Mouse (Mus musculus): ENCODE measurements around the gene Tmem145. TPM values are rescaled to one million over a fixed set of nuclear protein-coding genes. Genes with fewer than 3 reads are reported as not detected.

Gene Tmem145
- polyA plus RNA-seq, 1 experiment from 2014 or later = 0.16 TPM

DNA sequence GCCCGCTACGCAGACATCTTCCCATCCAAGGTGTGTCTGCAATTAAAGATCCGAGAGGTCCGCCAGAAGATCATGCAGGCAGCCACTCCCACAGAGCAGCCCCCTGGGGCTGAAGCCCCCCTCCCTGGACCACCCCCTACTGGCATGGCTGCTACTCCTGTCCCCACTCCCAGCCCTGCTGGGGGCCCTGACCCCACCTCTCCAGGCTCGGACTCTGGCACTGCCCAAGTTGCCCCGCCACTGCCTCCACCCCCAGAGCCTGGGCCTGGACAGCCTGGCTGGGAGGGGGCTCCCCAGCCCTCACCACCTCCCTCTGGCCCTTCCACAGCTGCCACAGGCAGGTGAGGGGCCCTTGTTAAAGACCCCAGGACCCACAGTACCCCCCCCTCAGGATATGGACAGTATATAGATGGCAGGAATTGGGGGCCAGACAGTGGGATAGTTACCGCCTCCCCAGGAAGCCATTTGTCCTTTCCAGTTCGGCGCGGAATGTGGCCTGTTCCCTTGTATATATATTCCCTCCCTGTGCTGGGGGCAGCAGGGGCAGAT lies 12.6 kb upstream of the Tmem145 start:
- H3K27ac ChIP-seq (ENCODE audit: low read depth, low read length) = no peak overlapping the region; the same call in 1 of the 2 replicates
- 83% methylated on average over 10 of the region's 10 CpGs for WGBS
- H3K4me2 ChIP-seq = no peak overlapping the region
- ATAC-seq (replicated peaks; ENCODE audit: low FRiP score) (no peak), DNase-seq (ENCODE audit: low spot score) (no peak)
- H3K27me3 ChIP-seq (replicated peaks; ENCODE audit: control insufficient read depth, insufficient read depth, low read length) = no peaks in the 10 kb centered on the region
- H3K36me3 ChIP-seq (ENCODE audit: control insufficient read depth, insufficient read depth, low read length) = peaks cover 52% of the 10 kb centered on the region
- peaks cover 10% of the 10 kb centered on the region for H3K4me1 ChIP-seq (replicated peaks; ENCODE audit: control insufficient read depth, insufficient read depth, low read length)
- H3K4me3 ChIP-seq (ENCODE audit: low read depth, low read length) = no peak overlapping the region
- no peak overlapping the region for H3K9ac ChIP-seq (ENCODE audit: low read depth, low read length)
- peaks cover 5% of the 10 kb centered on the region; the same call in 1 of the 2 replicates for H3K9me3 ChIP-seq (ENCODE audit: control insufficient read depth, low read length)

DNA sequence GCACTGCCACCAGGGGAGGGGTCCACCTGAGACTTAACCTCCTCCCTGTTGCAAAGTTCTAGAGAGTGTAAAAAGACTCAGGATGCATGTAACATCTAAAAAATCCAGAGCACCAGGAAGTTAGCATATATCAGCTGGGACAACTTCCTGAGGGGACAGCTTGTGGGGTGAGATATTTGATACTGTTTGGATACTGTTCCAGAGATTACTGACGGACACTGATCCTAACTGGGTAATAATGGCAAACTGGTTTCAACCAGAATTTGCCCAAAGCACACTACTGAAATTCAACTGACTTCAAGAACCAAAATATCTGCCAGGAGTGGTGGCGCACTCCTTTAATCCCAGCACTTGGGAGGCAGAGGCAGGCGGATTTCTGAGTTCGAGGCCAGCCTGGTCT lies 11.4 kb upstream of the Tmem145 start:
- Histone ChIP-seq H3K4me3 (ENCODE audit: low read depth, low read length) (no peak overlapping the region), H3K9me3 (ENCODE audit: control insufficient read depth, low read length) (peaks cover 4% of the 10 kb centered on the region; the same call in 1 of the 2 replicates), H3K4me1 (replicated peaks; ENCODE audit: control insufficient read depth, insufficient read depth, low read length) (peaks cover 10% of the 10 kb centered on the region), H3K27me3 (replicated peaks; ENCODE audit: control insufficient read depth, insufficient read depth, low read length) (no peaks in the 10 kb centered on the region), H3K27ac (ENCODE audit: low read depth, low read length) (no peak overlapping the region), H3K36me3 (ENCODE audit: control insufficient read depth, insufficient read depth, low read length) (peaks cover 39% of the 10 kb centered on the region), H3K9ac (ENCODE audit: low read depth, low read length) (no peak overlapping the region), H3K4me2 (no peak overlapping the region)
- 85% methylated on average over 4 of the region's 4 CpGs for WGBS
- ATAC-seq (replicated peaks; ENCODE audit: low FRiP score) (no peak), DNase-seq (ENCODE audit: low spot score) (no peak)

DNA sequence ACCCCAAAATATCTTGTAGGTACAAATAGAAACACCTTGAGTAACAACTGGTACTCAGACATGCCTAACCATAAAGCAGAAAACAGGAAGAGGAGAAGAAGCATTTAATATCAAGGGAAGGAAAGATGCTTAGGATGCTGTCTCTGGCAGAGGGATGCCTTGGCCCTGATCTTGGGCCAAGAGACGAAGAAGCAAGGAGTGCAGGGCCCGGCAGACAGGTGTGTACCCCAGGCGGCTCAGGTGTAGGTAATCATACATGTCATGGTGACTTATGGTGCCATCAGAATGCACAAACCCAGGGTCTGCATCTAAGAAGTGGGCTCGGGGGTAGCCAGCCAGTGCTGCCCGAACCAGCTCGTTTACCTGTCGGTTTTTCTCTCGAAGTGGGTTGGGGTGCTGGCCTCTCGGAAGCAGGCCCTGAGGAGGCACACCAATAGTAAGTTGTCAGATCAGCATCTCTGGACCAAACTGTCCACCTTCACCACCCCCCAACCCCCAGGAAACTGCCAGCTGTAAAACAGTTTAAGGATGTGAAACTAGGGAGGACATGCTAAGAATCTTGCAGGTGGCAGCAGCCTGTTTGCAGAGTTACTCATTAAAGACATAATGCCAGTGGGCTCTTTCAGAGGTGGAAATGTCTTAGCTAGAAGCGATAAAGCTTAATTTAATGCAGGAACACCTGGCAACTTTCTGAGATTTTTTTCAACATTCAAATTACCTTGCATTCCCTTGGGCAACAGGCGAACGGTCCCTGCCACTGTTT lies 10.8 kb upstream of the Tmem145 start:
- Histone ChIP-seq H3K4me3 (ENCODE audit: low read depth, low read length) (no peak overlapping the region), H3K4me1 (replicated peaks; ENCODE audit: control insufficient read depth, insufficient read depth, low read length) (peaks cover 10% of the 10 kb centered on the region), H3K27ac (ENCODE audit: low read depth, low read length) (no peak overlapping the region), H3K36me3 (ENCODE audit: control insufficient read depth, insufficient read depth, low read length) (peaks cover 33% of the 10 kb centered on the region), H3K27me3 (replicated peaks; ENCODE audit: control insufficient read depth, insufficient read depth, low read length) (no peaks in the 10 kb centered on the region), H3K9me3 (ENCODE audit: control insufficient read depth, low read length) (no peaks in the 10 kb centered on the region), H3K4me2 (no peak overlapping the region), H3K9ac (ENCODE audit: low read depth, low read length) (no peak overlapping the region)
- 85% methylated on average over 12 of the region's 12 CpGs for WGBS
- DNase-seq (ENCODE audit: low spot score) (no peak), ATAC-seq (replicated peaks; ENCODE audit: low FRiP score) (no peak)

DNA sequence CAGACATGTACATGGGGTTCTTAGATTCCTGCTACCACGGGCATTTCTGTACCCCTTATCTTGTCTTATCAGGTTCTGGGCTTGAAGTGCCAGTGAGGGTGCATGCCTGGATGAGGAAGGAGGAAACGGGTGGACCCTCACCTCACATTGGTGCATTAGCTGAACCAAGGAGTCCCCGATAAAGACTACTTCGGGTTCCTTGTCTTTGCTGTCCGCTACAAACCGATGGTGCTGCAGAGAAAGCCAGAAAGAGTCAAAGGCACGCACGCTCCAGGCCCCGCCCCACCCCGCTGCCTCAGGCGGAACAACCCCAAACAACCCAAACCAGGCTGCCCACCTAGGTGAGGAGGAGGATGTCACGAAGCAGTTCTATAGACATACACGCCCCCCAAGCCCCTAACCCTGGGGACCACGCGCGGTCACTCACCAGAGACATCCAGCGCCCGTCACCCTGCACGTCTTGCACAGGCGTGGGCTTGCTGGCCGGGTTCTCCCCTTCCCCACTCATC lies 8.9 kb upstream of the Tmem145 start:
- H3K27ac ChIP-seq (ENCODE audit: low read depth, low read length) = peak overlapping the region; percentile 93
- H3K4me2 ChIP-seq = peak overlapping the region; percentile 96
- peaks cover 14% of the 10 kb centered on the region for H3K36me3 ChIP-seq (ENCODE audit: control insufficient read depth, insufficient read depth, low read length)
- peak overlapping the region; percentile 86 for H3K4me3 ChIP-seq (ENCODE audit: low read depth, low read length)
- H3K4me1 ChIP-seq (replicated peaks; ENCODE audit: control insufficient read depth, insufficient read depth, low read length) = peaks cover 8% of the 10 kb centered on the region
- ATAC-seq (replicated peaks; ENCODE audit: low FRiP score) (peak; percentile 18), DNase-seq (ENCODE audit: low spot score) (peak; percentile 62)
- H3K9me3 ChIP-seq (ENCODE audit: control insufficient read depth, low read length) = no peaks in the 10 kb centered on the region
- peak overlapping the region; percentile 86 for H3K9ac ChIP-seq (ENCODE audit: low read depth, low read length)
- WGBS = 2% methylated on average over 21 of the region's 21 CpGs
- H3K27me3 ChIP-seq (replicated peaks; ENCODE audit: control insufficient read depth, insufficient read depth, low read length) = no peaks in the 10 kb centered on the region

DNA sequence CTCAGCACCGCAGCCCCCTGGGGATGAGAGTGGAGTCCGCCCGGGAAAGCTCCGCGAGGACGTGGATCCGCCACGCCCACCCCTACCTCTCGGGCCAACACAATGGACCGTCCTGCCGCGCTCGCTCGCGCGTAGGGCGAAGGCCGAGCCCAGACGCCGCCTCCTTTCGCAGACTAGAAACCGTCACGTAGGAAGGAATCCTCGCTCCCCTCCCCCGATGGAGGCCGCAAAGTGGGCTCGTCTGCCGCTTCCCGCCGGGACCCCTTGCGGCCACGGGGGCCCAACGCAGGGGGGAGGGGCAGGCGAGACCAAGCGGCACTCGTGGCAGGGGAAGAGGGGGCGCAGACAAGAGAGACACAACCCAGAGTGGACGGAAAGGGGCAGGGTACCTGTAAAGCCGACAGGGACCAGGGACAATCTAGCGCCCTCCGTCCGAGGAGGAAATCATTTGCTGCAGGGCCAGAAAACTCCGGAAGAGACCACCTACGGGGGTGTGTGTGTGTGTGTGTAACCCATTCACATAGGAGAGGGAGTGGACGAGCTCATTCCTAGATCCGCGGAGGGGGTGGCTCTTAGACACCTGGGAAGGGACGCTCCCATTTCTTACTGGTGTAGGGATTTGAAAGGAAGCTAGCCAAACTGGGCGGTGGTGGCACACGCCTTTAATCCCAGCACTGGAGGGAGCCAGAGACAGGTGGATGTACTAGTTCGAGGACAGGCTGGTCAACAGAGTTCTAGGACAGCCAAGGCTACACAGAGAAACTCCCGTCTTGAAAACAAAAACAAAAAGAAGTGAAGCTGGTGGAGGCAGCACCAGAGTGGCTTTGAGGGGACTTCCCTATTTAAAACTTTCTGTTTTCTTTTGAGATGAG lies 8.2 kb upstream of the Tmem145 start, which contains the start of gene Pafah1b3:
Gene Pafah1b3 (minus strand): TSS at position 533 of the 872 bp plus-strand sequence.
- Histone ChIP-seq H3K27ac (ENCODE audit: low read depth, low read length) (peak within 1 kb of the TSS; percentile 93), H3K4me1 (replicated peaks; ENCODE audit: control insufficient read depth, insufficient read depth, low read length) (peaks cover 7% of the 10 kb centered on the region), H3K4me2 (peak within 1 kb of the TSS; percentile 96), H3K9ac (ENCODE audit: low read depth, low read length) (peak within 1 kb of the TSS; percentile 86), H3K4me3 (ENCODE audit: low read depth, low read length) (peak within 1 kb of the TSS; percentile 86), H3K36me3 (ENCODE audit: control insufficient read depth, insufficient read depth, low read length) (peaks cover 7% of the 10 kb centered on the region), H3K27me3 (replicated peaks; ENCODE audit: control insufficient read depth, insufficient read depth, low read length) (peaks cover 2% of the 10 kb centered on the region; the same call in 1 of the 2 replicates), H3K9me3 (ENCODE audit: control insufficient read depth, low read length) (no peaks in the 10 kb centered on the region)
- ATAC-seq (replicated peaks; ENCODE audit: low FRiP score) = peak; percentile 86
- DNase-seq (ENCODE audit: low spot score) = peak; percentile 86
- 1% methylated on average over 52 of the region's 52 CpGs for WGBS

DNA sequence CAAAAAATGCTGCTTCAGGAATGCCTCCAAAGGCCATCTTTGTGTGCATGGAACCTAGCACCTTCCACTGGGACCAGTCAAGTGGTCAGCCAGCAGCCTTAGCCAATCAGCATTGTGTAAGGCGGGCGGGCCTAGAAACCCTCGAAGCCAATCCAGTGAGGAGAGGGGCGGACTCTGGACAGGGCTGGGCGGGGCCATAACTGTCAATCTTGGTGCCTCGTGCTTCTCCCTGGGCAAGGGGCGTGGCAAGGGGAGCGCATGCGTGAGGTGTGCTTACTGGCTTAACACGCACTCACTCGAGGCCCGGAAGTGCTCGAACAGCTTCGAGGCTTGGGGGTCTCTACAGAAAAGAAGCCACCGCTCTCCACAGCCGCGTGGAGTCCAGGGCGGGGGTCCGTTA lies 4.8 kb upstream of the Tmem145 start, which contains the start of gene Prr19:
Gene Prr19 (plus strand): TSS at position 349 of the 400 bp plus-strand sequence.
- Histone ChIP-seq H3K36me3 (ENCODE audit: control insufficient read depth, insufficient read depth, low read length) (no peaks in the 10 kb centered on the region), H3K9me3 (ENCODE audit: control insufficient read depth, low read length) (no peaks in the 10 kb centered on the region), H3K4me3 (ENCODE audit: low read depth, low read length) (no peak within 1 kb of the TSS), H3K4me1 (replicated peaks; ENCODE audit: control insufficient read depth, insufficient read depth, low read length) (peaks cover 11% of the 10 kb centered on the region), H3K27ac (ENCODE audit: low read depth, low read length) (no peak within 1 kb of the TSS), H3K27me3 (replicated peaks; ENCODE audit: control insufficient read depth, insufficient read depth, low read length) (peaks cover 24% of the 10 kb centered on the region), H3K9ac (ENCODE audit: low read depth, low read length) (no peak within 1 kb of the TSS), H3K4me2 (no peak within 1 kb of the TSS)
- WGBS = 53% methylated on average over 19 of the region's 19 CpGs
- DNase-seq (ENCODE audit: low spot score) (no peak), ATAC-seq (replicated peaks; ENCODE audit: low FRiP score) (no peak; the same call in 1 of the 2 replicates)

DNA sequence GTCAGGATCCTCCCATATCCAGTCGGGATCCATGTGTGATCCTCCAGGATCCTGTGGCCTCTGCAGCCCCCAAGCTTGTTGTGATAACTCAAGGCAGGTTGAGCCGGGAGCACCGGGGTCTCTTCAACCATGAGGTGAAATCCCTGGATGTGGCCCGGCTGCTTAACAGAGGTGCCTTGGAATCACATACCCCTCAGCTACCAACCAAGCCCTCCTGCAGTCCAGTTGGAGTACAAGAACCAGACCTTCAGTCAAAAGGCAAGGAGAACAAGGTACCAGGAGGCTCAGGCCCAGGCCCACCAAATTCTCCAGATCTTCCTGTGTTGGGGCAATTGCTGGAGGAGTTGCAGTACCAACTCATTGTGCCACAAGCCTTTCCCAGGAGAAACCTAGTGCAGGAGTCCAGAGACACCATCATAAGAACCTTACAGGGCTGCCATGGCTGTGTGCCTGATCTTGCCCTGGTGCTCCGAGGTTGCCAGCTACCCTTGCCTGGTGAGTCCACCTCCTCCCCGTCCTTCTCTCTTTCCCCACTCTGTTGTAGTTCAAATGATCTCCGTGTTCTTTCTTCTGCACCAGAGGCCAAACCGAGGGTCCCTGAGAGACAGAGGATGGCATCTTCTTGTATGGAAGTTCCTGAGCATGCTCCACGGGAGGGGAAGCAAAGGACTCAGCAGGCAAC lies 2.8 kb upstream of the Tmem145 start:
- Histone ChIP-seq H3K27ac (ENCODE audit: low read depth, low read length) (no peak overlapping the region), H3K4me2 (no peak overlapping the region), H3K27me3 (replicated peaks; ENCODE audit: control insufficient read depth, insufficient read depth, low read length) (peaks cover 44% of the 10 kb centered on the region), H3K36me3 (ENCODE audit: control insufficient read depth, insufficient read depth, low read length) (no peaks in the 10 kb centered on the region), H3K9me3 (ENCODE audit: control insufficient read depth, low read length) (no peaks in the 10 kb centered on the region), H3K4me1 (replicated peaks; ENCODE audit: control insufficient read depth, insufficient read depth, low read length) (0 out of 2 replicates have a peak, but pooled peaks cover 5% of the 10 kb centered on the region), H3K4me3 (ENCODE audit: low read depth, low read length) (no peak overlapping the region), H3K9ac (ENCODE audit: low read depth, low read length) (no peak overlapping the region)
- 54% methylated on average over 9 of the region's 9 CpGs for WGBS
- DNase-seq (ENCODE audit: low spot score) (no peak), ATAC-seq (replicated peaks; ENCODE audit: low FRiP score) (no peak)

DNA sequence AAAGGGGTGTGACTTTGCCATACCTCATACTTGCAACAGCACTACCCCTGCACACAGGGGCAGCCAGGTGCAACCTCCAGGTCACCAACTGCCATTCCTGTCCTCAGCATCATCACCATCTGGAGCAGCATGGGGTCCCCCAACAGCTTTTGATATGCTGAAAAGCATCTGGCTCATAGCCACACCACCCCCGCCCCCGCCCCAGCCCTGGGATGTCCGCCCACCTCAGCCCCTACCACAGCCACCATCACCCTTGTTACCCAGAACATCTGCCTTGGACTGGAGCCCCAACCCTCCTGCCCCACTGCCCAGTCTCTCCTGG lies 2.3 kb upstream of the Tmem145 start:
- Histone ChIP-seq H3K27me3 (replicated peaks; ENCODE audit: control insufficient read depth, insufficient read depth, low read length) (peaks cover 49% of the 10 kb centered on the region), H3K4me2 (no peak overlapping the region), H3K36me3 (ENCODE audit: control insufficient read depth, insufficient read depth, low read length) (no peaks in the 10 kb centered on the region), H3K9me3 (ENCODE audit: control insufficient read depth, low read length) (no peaks in the 10 kb centered on the region), H3K4me1 (replicated peaks; ENCODE audit: control insufficient read depth, insufficient read depth, low read length) (0 out of 2 replicates have a peak, but pooled peaks cover 5% of the 10 kb centered on the region), H3K4me3 (ENCODE audit: low read depth, low read length) (no peak overlapping the region), H3K27ac (ENCODE audit: low read depth, low read length) (no peak overlapping the region), H3K9ac (ENCODE audit: low read depth, low read length) (no peak overlapping the region)
- WGBS = 64% methylated on average over 3 of the region's 3 CpGs
- DNase-seq (ENCODE audit: low spot score) (no peak), ATAC-seq (replicated peaks; ENCODE audit: low FRiP score) (no peak)

All from liver, embryonic 11.5 days (tissue).